Mouse (Mus musculus) hindbrain, embryonic 13.5 days (tissue): ENCODE data around the gene Tulp2. TPM values are rescaled to one million over a fixed set of nuclear protein-coding genes. Genes with fewer than 3 reads are reported as not detected.

Experiments used
- ATAC-seq: fragments of 200-750 bp; cut with Nextera tagmentation; 2 replicates; pipeline ENCODE4 v1.8.0; 2017; ENCODE audit warnings: moderate TSS enrichment; ENCODE audit not compliant: low FRiP score
- H3K27ac ChIP-seq: fragments of 300-500 bp; sonication (generic); 2 replicates; pipeline ENCODE4 v1.5.1; 2015; ENCODE audit warnings: inconsistent platforms, mild to moderate bottlenecking, moderate library complexity
- H3K27me3 ChIP-seq: fragments of 300-500 bp; sonication (generic); 2 replicates; pipeline ENCODE4 v1.6.1; 2015; ENCODE audit warnings: mild to moderate bottlenecking, inconsistent platforms
- H3K36me3 ChIP-seq: fragments of 300-500 bp; sonication (generic); 2 replicates; pipeline ENCODE4 v1.6.1; 2015; ENCODE audit warnings: mild to moderate bottlenecking, inconsistent platforms
- H3K4me1 ChIP-seq: fragments of 300-500 bp; sonication (generic); replicated peaks from 2 replicates; pipeline ENCODE4 v1.6.1; 2015; ENCODE audit warnings: inconsistent platforms
- H3K4me2 ChIP-seq: fragments of 300-500 bp; sonication (generic); 2 replicates; pipeline ENCODE4 v1.6.1; 2015; ENCODE audit warnings: inconsistent platforms, mild to moderate bottlenecking, moderate library complexity
- H3K4me3 ChIP-seq: fragments of 300-500 bp; sonication (generic); 2 replicates; pipeline ENCODE4 v1.5.1; 2015; ENCODE audit warnings: mild to moderate bottlenecking, inconsistent platforms
- H3K9ac ChIP-seq: fragments of 300-500 bp; sonication (generic); 2 replicates; pipeline ENCODE4 v1.6.1; 2015; ENCODE audit warnings: mild to moderate bottlenecking, inconsistent platforms
- H3K9me3 ChIP-seq: fragments of 300-500 bp; sonication (generic); 2 replicates; pipeline ENCODE4 v1.6.1; 2016; ENCODE audit warnings: inconsistent platforms
- WGBS: fragments of 180-500 bp; shearing (Covaris S2); methylation state at CpG from one replicate; pipeline ENCODE4 v1.1.7; 2015; 5-methylcytosine and 5-hydroxymethylcytosine counted together
- microRNA-seq: library from miRNA; unstranded; fragments of <30 nt; microRNA quantifications from one replicate; pipeline ENCODE4, GENCODE M21; 2016
- polyA plus RNA-seq: library from polyadenylated mRNA; unstranded; fragments of >200 nt; fragmentation: Nextera tagmentation; extraction: Ambion mirVana; gene quantifications from 2 replicates; pipeline ENCODE4 v1.2.1, GENCODE M21; 2015

The Tulp2 gene
- polyA plus RNA-seq, 1 experiment from 2014 or later = 0.22 TPM

GRCm38 (mm10) chr7:45568601-45569473, 87.2 kb downstream of the Tulp2 start:
- H3K27me3 ChIP-seq = no peaks in the 10 kb centered on the region
- no peaks in the 10 kb centered on the region for H3K36me3 ChIP-seq
- H3K4me2 ChIP-seq = peak overlapping the region; percentile 84
- H3K9me3 ChIP-seq = no peaks in the 10 kb centered on the region
- 80% methylated on average over 10 of the region's 10 CpGs for WGBS
- peak overlapping the region; percentile 48 for H3K4me3 ChIP-seq
- H3K9ac ChIP-seq = peak overlapping the region; percentile 51; the same call in 1 of the 2 replicates
- no peak for ATAC-seq
- H3K27ac ChIP-seq = peak overlapping the region; percentile 79
- H3K4me1 ChIP-seq = peaks cover 28% of the 10 kb centered on the region

- Histone ChIP-seq H3K4me2 (peak within 1 kb of the TSS; percentile 79), H3K36me3 (0 out of 2 replicates have a peak, but pooled peaks cover 2% of the 10 kb centered on the region), H3K4me1 (peaks cover 28% of the 10 kb centered on the region), H3K27ac (peak within 1 kb of the TSS; percentile 91), H3K27me3 (no peaks in the 10 kb centered on the region), H3K9me3 (no peaks in the 10 kb centered on the region), H3K9ac (peak within 1 kb of the TSS; percentile 87), H3K4me3 (peak within 1 kb of the TSS; percentile 70)
- ATAC-seq = peak; percentile 70
- under 1% methylated on average over 42 of the region's 42 CpGs for WGBS
Observed at GRCm38 (mm10) chr7:45570103-45570741, 88.5 kb downstream of the Tulp2 start, which contains the start of gene Bcat2. Bcat2 (plus strand) TSS chr7:45570153.

GRCm38 (mm10) chr7:45571966-45572365, 90.3 kb downstream of the Tulp2 start:
- ATAC-seq = no peak

More at GRCm38 (mm10) chr7:45571966-45572365, 90.3 kb downstream of the Tulp2 start:
- Histone ChIP-seq H3K27ac (no peak overlapping the region), H3K4me1 (peaks cover 28% of the 10 kb centered on the region), H3K9ac (0 out of 2 replicates have a peak overlapping the region, but pooled peaks have one; percentile 87), H3K27me3 (no peaks in the 10 kb centered on the region), H3K9me3 (no peaks in the 10 kb centered on the region), H3K4me2 (no peak overlapping the region), H3K36me3 (peaks cover 14% of the 10 kb centered on the region), H3K4me3 (no peak overlapping the region)
- 74% methylated on average over 1 of the region's 1 CpGs for WGBS

Small RNA genes lying within 50 kb of the gene (microRNA-seq; reads per million reads assigned to microRNA genes)
- not detected for gene Gm22133

Other genes starting within 250 kb of the Tulp2 start
- gene Cd37, start 242.8 kb upstream of the Tulp2 start, polyA plus RNA-seq = 0.96 and 1.7 TPM in 2 replicates
- gene Slc6a16, start 240.8 kb upstream of the Tulp2 start, polyA plus RNA-seq = 0.18 and 0.38 TPM in 2 replicates
- not detected in 2 replicates for gene Slc6a21, start 204.4 kb upstream of the Tulp2 start, polyA plus RNA-seq
- gene Trpm4, start 148.1 kb upstream of the Tulp2 start, polyA plus RNA-seq = 7.3 and 8.9 TPM in 2 replicates
- 0.31 TPM in 2 replicates for gene Hrc, start 146.6 kb upstream of the Tulp2 start, polyA plus RNA-seq
- gene Ppfia3, start 114.9 kb upstream of the Tulp2 start, polyA plus RNA-seq = 19.9 and 20.7 TPM in 2 replicates
- 12.5 and 13.4 TPM in 2 replicates for gene Lin7b, start 111.3 kb upstream of the Tulp2 start, polyA plus RNA-seq
- 205 and 215 TPM in 2 replicates for gene Snrnp70, start 86.1 kb upstream of the Tulp2 start, polyA plus RNA-seq
- gene Kcna7, start 76.2 kb upstream of the Tulp2 start, polyA plus RNA-seq = not detected in 2 replicates
- 0.10 and 0.19 TPM in 2 replicates for gene Ntf5, start 68.2 kb upstream of the Tulp2 start, polyA plus RNA-seq
- 1.2 and 2.5 TPM in 2 replicates for gene Lhb, start 61.1 kb upstream of the Tulp2 start, polyA plus RNA-seq
- 21.9 and 23.2 TPM in 2 replicates for gene Gys1, start 47.0 kb upstream of the Tulp2 start, polyA plus RNA-seq
- gene Ruvbl2, start 43.8 kb upstream of the Tulp2 start, polyA plus RNA-seq = 99.9 and 110 TPM in 2 replicates
- gene Ftl1, start 22.0 kb upstream of the Tulp2 start, polyA plus RNA-seq = 7,019 and 7,066 TPM in 2 replicates
- 253 and 271 TPM in 2 replicates for gene Bax, start 15.0 kb upstream of the Tulp2 start, polyA plus RNA-seq
- gene Gm45808, start 4.9 kb downstream of the Tulp2 start, polyA plus RNA-seq = not detected in 2 replicates
- 3.4 and 4.2 TPM in 2 replicates for gene Dhdh, start 6.9 kb downstream of the Tulp2 start, polyA plus RNA-seq
- gene Nucb1, start 28.5 kb downstream of the Tulp2 start, polyA plus RNA-seq = 120 and 121 TPM in 2 replicates
- 13.9 and 14.3 TPM in 2 replicates for gene Ppp1r15a, start 44.4 kb downstream of the Tulp2 start, polyA plus RNA-seq
- gene Plekha4, start 44.5 kb downstream of the Tulp2 start, polyA plus RNA-seq = 2.4 and 4.3 TPM in 2 replicates
- gene Hsd17b14, start 73.0 kb downstream of the Tulp2 start, polyA plus RNA-seq = 0.25 and 0.45 TPM in 2 replicates
- 19.8 and 20.8 TPM in 2 replicates for gene Bcat2, start 88.3 kb downstream of the Tulp2 start, polyA plus RNA-seq
- gene Fgf21, start 133.6 kb downstream of the Tulp2 start, polyA plus RNA-seq = not detected in 2 replicates
- 0.06 TPM in 1 of 2 replicates, not detected in the other for gene Fut1, start 135.4 kb downstream of the Tulp2 start, polyA plus RNA-seq
- 0.18 TPM in 1 of 2 replicates, not detected in the other for gene Izumo1, start 139.9 kb downstream of the Tulp2 start, polyA plus RNA-seq
- 12.0 and 12.7 TPM in 2 replicates for gene Rasip1, start 145.6 kb downstream of the Tulp2 start, polyA plus RNA-seq
- gene Mamstr, start 158.1 kb downstream of the Tulp2 start, polyA plus RNA-seq = 3.4 and 4.0 TPM in 2 replicates
- gene Fut2, start 184.5 kb downstream of the Tulp2 start, polyA plus RNA-seq = 0.09 and 0.38 TPM in 2 replicates
- gene Ntn5, start 202.1 kb downstream of the Tulp2 start, polyA plus RNA-seq = 2.3 and 2.6 TPM in 2 replicates
- gene Sec1, start 212.5 kb downstream of the Tulp2 start, polyA plus RNA-seq = 0.40 and 0.86 TPM in 2 replicates
- gene Car11, start 218.0 kb downstream of the Tulp2 start, polyA plus RNA-seq = 38.5 and 41.6 TPM in 2 replicates
- gene Dbp, start 223.2 kb downstream of the Tulp2 start, polyA plus RNA-seq = 2.9 and 3.6 TPM in 2 replicates
- 626 and 633 TPM in 2 replicates for gene Rpl18, start 233.6 kb downstream of the Tulp2 start, polyA plus RNA-seq
- 24.1 and 25.0 TPM in 2 replicates for gene Sphk2, start 236.1 kb downstream of the Tulp2 start, polyA plus RNA-seq
- gene Fam83e, start 239.3 kb downstream of the Tulp2 start, polyA plus RNA-seq = 0.48 and 0.83 TPM in 2 replicates
- not detected in 2 replicates for gene Spaca4, start 243.9 kb downstream of the Tulp2 start, polyA plus RNA-seq